In genomic region chrX:56609285-56609622, GRCm38 (mm10) we compare ENCODE assay signal across 7 mouse cellular contexts. TPM values are rescaled to one million over a fixed set of nuclear protein-coding genes. Genes with fewer than 3 reads are reported as not detected.
DNase-seq lines count a peak whose midpoint lies in the region; ATAC-seq and TF ChIP-seq lines count a peak whose summit lies in the region.

No protein-coding gene starts in this region.

- WGBS in forebrain, embryonic 11.5 days = 21% methylated on average over 7 of the region's 7 CpGs
- 22% methylated on average over 7 of the region's 7 CpGs for WGBS in liver, embryonic 13.5 days (ENCODE audit: insufficient replicate concordance)

- peak overlapping the region; percentile 59 for H3K4me3 ChIP-seq in testis, adult 2 months (ENCODE audit: control insufficient read depth, low read depth, low read length)
- H3K4me3 ChIP-seq in forebrain, embryonic 11.5 days (ENCODE audit: low read depth, low read length) = peak overlapping the region; percentile 52
- peak overlapping the region; percentile 72 for H3K4me3 ChIP-seq in liver, embryonic 13.5 days (replicated peaks)

- no peak overlapping the region for H3K27ac ChIP-seq in testis, adult 2 months (ENCODE audit: control insufficient read depth, insufficient read depth, low read depth, low read length)
- no peak overlapping the region for H3K27ac ChIP-seq in forebrain, embryonic 11.5 days (ENCODE audit: low read depth, low read length)
- H3K27ac ChIP-seq in liver, embryonic 13.5 days = peak overlapping the region; percentile 32; the same call in 1 of the 2 replicates

- H3K4me2 ChIP-seq in forebrain, embryonic 11.5 days (ENCODE audit: low read depth, low read length, severe bottlenecking) = peak overlapping the region; percentile 43; the same call in 1 of the 2 replicates
- H3K4me2 ChIP-seq in liver, embryonic 13.5 days = peak overlapping the region; percentile 78

- no peak for TF ChIP-seq POLR2A in testis, adult 2 months (IDR thresholded peaks at IDR 0.05; ENCODE audit: control insufficient read depth, low read depth, low read length)

- no peak for DNase-seq in testis, postnatal 14 days (ENCODE audit: low spot score)
- no peak for DNase-seq in forebrain, embryonic 11.5 days (ENCODE audit: low spot score)
- DNase-seq in liver, embryonic 13.5 days = no peak
- DNase-seq in embryo, embryonic 9.5 days (ENCODE audit: extremely low spot score) = no peak
- no peak for DNase-seq in Muller cell, postnatal 12 days (ENCODE audit: inconsistent ontology term)
- DNase-seq in embryo, embryonic 11 days = no peak

- H3K9me3 ChIP-seq in forebrain, embryonic 11.5 days (ENCODE audit: control insufficient read depth, low read length) = no peaks in the 10 kb centered on the region
- no peaks in the 10 kb centered on the region for H3K9me3 ChIP-seq in liver, embryonic 13.5 days (replicated peaks)

- H3K36me3 ChIP-seq in testis, adult 2 months (ENCODE audit: control insufficient read depth, insufficient read depth, low read length) = no peaks in the 10 kb centered on the region
- H3K36me3 ChIP-seq in forebrain, embryonic 11.5 days (ENCODE audit: control insufficient read depth, insufficient read depth, low read length) = no peaks in the 10 kb centered on the region
- H3K36me3 ChIP-seq in liver, embryonic 13.5 days = no peaks in the 10 kb centered on the region

- TF ChIP-seq CTCF in testis, adult 2 months (IDR thresholded peaks at IDR 0.05; ENCODE audit: control insufficient read depth, insufficient read depth, insufficient replicate concordance, low read depth, low read length) = no peak

- ATAC-seq in forebrain, embryonic 11.5 days (replicated peaks; ENCODE audit: low FRiP score) = no peak; the same call in 1 of the 2 replicates
- ATAC-seq in liver, embryonic 13.5 days (ENCODE audit: low read depth) = peak; percentile 30

- H3K4me1 ChIP-seq in testis, adult 2 months (ENCODE audit: control insufficient read depth, insufficient read depth, low read length) = no peaks in the 10 kb centered on the region
- 0 out of 2 replicates have a peak, but pooled peaks cover 2% of the 10 kb centered on the region for H3K4me1 ChIP-seq in forebrain, embryonic 11.5 days (replicated peaks; ENCODE audit: control insufficient read depth, insufficient read depth, low read length)
- peaks cover 46% of the 10 kb centered on the region for H3K4me1 ChIP-seq in liver, embryonic 13.5 days (replicated peaks)

- H3K9ac ChIP-seq in forebrain, embryonic 11.5 days (ENCODE audit: low read length) = peak overlapping the region; percentile 43; the same call in 1 of the 2 replicates
- peak overlapping the region; percentile 80 for H3K9ac ChIP-seq in liver, embryonic 13.5 days

- no peaks in the 10 kb centered on the region for H3K27me3 ChIP-seq in testis, adult 2 months (ENCODE audit: control insufficient read depth, insufficient read depth, low read length)
- no peaks in the 10 kb centered on the region for H3K27me3 ChIP-seq in forebrain, embryonic 11.5 days (ENCODE audit: control insufficient read depth, insufficient read depth, low read length)
- H3K27me3 ChIP-seq in liver, embryonic 13.5 days = no peaks in the 10 kb centered on the region

RNA-seq across cellular contexts. Expression of gene Slc9a6, which starts 0.3 kb away (rescaled TPM):
- 4.2 and 5.4 TPM in 2 replicates for polyA plus RNA-seq in testis, adult 2 months (2012; rRNA removed)
- 12.1 and 14.6 TPM in 2 replicates for polyA plus RNA-seq in forebrain, embryonic 11.5 days (2014; fragmentation: Nextera tagmentation; extraction: Ambion mirVana)
- polyA plus RNA-seq in liver, embryonic 13.5 days (2015; fragmentation: Nextera tagmentation; extraction: Ambion mirVana) = 3.6 and 4.7 TPM in 2 replicates

RNA-seq across cellular contexts. Expression of gene Mmgt1, which starts 11.4 kb away (rescaled TPM):
- polyA plus RNA-seq in testis, adult 2 months (2012; rRNA removed) = 0.85 and 1.2 TPM in 2 replicates
- polyA plus RNA-seq in forebrain, embryonic 11.5 days (2014; fragmentation: Nextera tagmentation; extraction: Ambion mirVana) = 50.5 and 55.1 TPM in 2 replicates
- 9.5 and 12.8 TPM in 2 replicates for polyA plus RNA-seq in liver, embryonic 13.5 days (2015; fragmentation: Nextera tagmentation; extraction: Ambion mirVana)

RNA-seq across cellular contexts. Expression of gene Gm648, which starts 59.8 kb away (rescaled TPM):
- 3.0 and 4.6 TPM in 2 replicates for polyA plus RNA-seq in testis, adult 2 months (2012; rRNA removed)
- 0.19 TPM in 1 of 2 replicates, not detected in the other for polyA plus RNA-seq in forebrain, embryonic 11.5 days (2014; fragmentation: Nextera tagmentation; extraction: Ambion mirVana)
- polyA plus RNA-seq in liver, embryonic 13.5 days (2015; fragmentation: Nextera tagmentation; extraction: Ambion mirVana) = not detected in 2 replicates
